ENCODE assay signal across 12 mouse cellular contexts in the genomic region with DNA sequence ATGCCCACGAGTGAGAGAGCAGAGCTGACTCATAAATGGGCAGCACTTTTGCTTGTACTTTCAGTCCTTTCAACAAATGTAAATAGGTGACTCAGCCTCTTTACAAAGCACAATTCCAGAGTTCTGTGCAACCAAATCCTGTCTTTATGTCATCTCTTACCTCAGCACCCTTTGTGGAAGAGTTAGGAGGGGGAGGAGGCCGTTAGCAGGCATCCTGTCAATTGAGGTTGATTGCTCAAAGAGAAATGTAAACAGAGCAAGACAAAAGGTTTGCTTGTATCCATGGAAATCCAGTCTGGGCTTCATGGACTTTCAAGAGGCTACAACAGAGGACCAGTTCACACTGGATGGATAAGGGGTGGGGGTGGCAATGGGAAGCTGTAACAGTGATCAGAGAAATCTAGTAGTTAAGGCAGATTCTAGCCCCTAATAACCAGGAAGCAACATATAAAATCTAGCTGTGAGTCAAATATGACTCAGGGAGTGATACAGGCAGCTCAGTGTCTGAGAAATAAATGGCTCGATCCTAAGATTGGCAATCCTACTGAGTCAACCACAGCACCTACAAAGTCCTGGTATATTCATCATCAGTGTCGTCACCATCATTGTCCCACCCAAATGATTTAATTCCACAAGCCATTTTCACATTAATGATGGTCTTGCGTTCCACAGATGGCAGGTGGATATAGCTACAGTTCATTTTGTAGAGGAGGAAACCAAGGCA.
A peak's percentile ranks its signal among the peaks of the same experiment; 100 is the strongest.
DNase-seq lines count a peak whose midpoint lies in the region; ATAC-seq and TF ChIP-seq lines count a peak whose summit lies in the region.
"Had no signal": no experiment of that assay in that cellular context is flagged by ENCODE, and none has a peak within 500 bp of the region (broad histone marks: within the 10 kb centered on the region; RNA-seq: fewer than 3 reads in every experiment).

No protein-coding gene starts in this region.

- no peaks in the 10 kb centered on the region for H3K36me3 ChIP-seq in lung, embryonic 14.5 days (ENCODE audit: insufficient read depth)
- H3K36me3 ChIP-seq in hindbrain, embryonic 12.5 days = no peaks in the 10 kb centered on the region
- H3K36me3 ChIP-seq in stomach, embryonic 14.5 days (ENCODE audit: control insufficient read depth, insufficient read depth, low read length) = no peaks in the 10 kb centered on the region
- H3K36me3 ChIP-seq in intestine, embryonic 15.5 days = no peaks in the 10 kb centered on the region
- H3K36me3 ChIP-seq: liver, embryonic 12.5 days had no signal

- ATAC-seq in lung, embryonic 14.5 days (ENCODE audit: insufficient read depth) = peak; percentile 60
- ATAC-seq in hindbrain, embryonic 12.5 days (ENCODE audit: low FRiP score) = peak; percentile 72
- ATAC-seq in stomach, embryonic 14.5 days (ENCODE audit: insufficient number of reproducible peaks, insufficient read depth, low FRiP score, low read depth) = peak; percentile 63
- no peak for ATAC-seq in intestine, embryonic 15.5 days
- ATAC-seq: liver, embryonic 12.5 days had no signal

- no peaks in the 10 kb centered on the region for H3K4me1 ChIP-seq in lung, embryonic 14.5 days (ENCODE audit: insufficient read depth)
- H3K4me1 ChIP-seq in hindbrain, embryonic 12.5 days = peaks cover 4% of the 10 kb centered on the region; the same call in 1 of the 2 replicates
- H3K4me1 ChIP-seq in stomach, embryonic 14.5 days (ENCODE audit: control insufficient read depth, insufficient read depth, low read length) = no peaks in the 10 kb centered on the region
- H3K4me1 ChIP-seq in intestine, embryonic 15.5 days (replicated peaks) = no peaks in the 10 kb centered on the region
- H3K4me1 ChIP-seq: liver, embryonic 12.5 days had no signal

- H3K9ac ChIP-seq in lung, embryonic 14.5 days = no peak overlapping the region
- no peak overlapping the region for H3K9ac ChIP-seq in hindbrain, embryonic 12.5 days
- H3K9ac ChIP-seq in stomach, embryonic 14.5 days (replicated peaks; ENCODE audit: low read depth, low read length) = no peak overlapping the region
- no peak overlapping the region for H3K9ac ChIP-seq in intestine, embryonic 15.5 days
- H3K9ac ChIP-seq: liver, embryonic 12.5 days had no signal

- no peaks in the 10 kb centered on the region for H3K27me3 ChIP-seq in lung, embryonic 14.5 days (ENCODE audit: insufficient read depth, low read length)
- no peaks in the 10 kb centered on the region for H3K27me3 ChIP-seq in hindbrain, embryonic 12.5 days
- H3K27me3 ChIP-seq in stomach, embryonic 14.5 days (ENCODE audit: control insufficient read depth, insufficient read depth, low read length) = no peaks in the 10 kb centered on the region
- no peaks in the 10 kb centered on the region for H3K27me3 ChIP-seq in intestine, embryonic 15.5 days (replicated peaks)
- H3K27me3 ChIP-seq: liver, embryonic 12.5 days had no signal

- H3K27ac ChIP-seq in lung, embryonic 14.5 days (ENCODE audit: low read depth) = no peak overlapping the region
- H3K27ac ChIP-seq in hindbrain, embryonic 12.5 days = no peak overlapping the region
- no peak overlapping the region for H3K27ac ChIP-seq in stomach, embryonic 14.5 days (ENCODE audit: low read length)
- H3K27ac ChIP-seq in intestine, embryonic 15.5 days = no peak overlapping the region
- H3K27ac ChIP-seq: liver, embryonic 12.5 days had no signal

- DNase-seq in lung, embryonic 14.5 days = peak; percentile 14
- DNase-seq in lung, postnatal 36 days = no peak
- DNase-seq in embryo, embryonic 11 days = peak; percentile 20
- DNase-seq in c-Kit-positive CD71-positive TER-119-positive erythroid progenitor cells, embryonic 14.5 days (ENCODE audit: low spot score) = no peak
- DNase-seq in heart, postnatal 10 days = no peak
- DNase-seq: adrenal gland, adult 8-10 months; cerebellum, adult 9-10 months had no signal

- H3K4me2 ChIP-seq in lung, embryonic 14.5 days = no peak overlapping the region
- no peak overlapping the region for H3K4me2 ChIP-seq in hindbrain, embryonic 12.5 days (replicated peaks)
- no peak overlapping the region for H3K4me2 ChIP-seq in stomach, embryonic 14.5 days (replicated peaks; ENCODE audit: low read depth, low read length)
- no peak overlapping the region for H3K4me2 ChIP-seq in intestine, embryonic 15.5 days (replicated peaks)
- H3K4me2 ChIP-seq: liver, embryonic 12.5 days had no signal

- no peaks in the 10 kb centered on the region for H3K9me3 ChIP-seq in lung, embryonic 14.5 days (ENCODE audit: low read depth, low read length)
- no peaks in the 10 kb centered on the region for H3K9me3 ChIP-seq in hindbrain, embryonic 12.5 days (replicated peaks)
- H3K9me3 ChIP-seq in stomach, embryonic 14.5 days (ENCODE audit: control insufficient read depth, low read depth, low read length) = no peaks in the 10 kb centered on the region
- no peaks in the 10 kb centered on the region for H3K9me3 ChIP-seq in intestine, embryonic 15.5 days
- H3K9me3 ChIP-seq: liver, embryonic 12.5 days had no signal

- WGBS in lung, embryonic 14.5 days = 61% methylated on average over 5 of the region's 5 CpGs
- WGBS in hindbrain, embryonic 12.5 days = 48% methylated on average over 5 of the region's 5 CpGs
- WGBS in stomach, embryonic 14.5 days = 58% methylated on average over 5 of the region's 5 CpGs
- 57% methylated on average over 5 of the region's 5 CpGs for WGBS in intestine, embryonic 15.5 days

- intact Hi-C loops in heart, postnatal 10 days (cut with DNase I) = no loop called here

- no peak overlapping the region for H3K4me3 ChIP-seq in lung, embryonic 14.5 days (ENCODE audit: low read depth, low read length)
- no peak overlapping the region for H3K4me3 ChIP-seq in hindbrain, embryonic 12.5 days
- no peak overlapping the region for H3K4me3 ChIP-seq in stomach, embryonic 14.5 days (ENCODE audit: low read depth, low read length)
- no peak overlapping the region for H3K4me3 ChIP-seq in intestine, embryonic 15.5 days (replicated peaks)
- H3K4me3 ChIP-seq: erythroblast, embryonic 14.5 days; liver, embryonic 12.5 days had no signal

- no peak for TF ChIP-seq CTCF in lung, embryonic 14.5 days (IDR thresholded peaks at IDR 0.05; ENCODE audit: low read depth)

Comparison
In these comparisons a context has a peak if more than half of its experiments do, and no peak if none do; other contexts are left out.
1. DNase-seq: peak in lung, embryonic 14.5 days (single experiment) and embryo, embryonic 11 days (single experiment); none in lung, postnatal 36 days (single experiment), c-Kit-positive CD71-positive TER-119-positive erythroid progenitor cells, embryonic 14.5 days (single experiment) and heart, postnatal 10 days (0 of 2).